Mouse (Mus musculus) frontal cortex, adult 2 months (tissue): ENCODE results near the gene Lnx1. TPM values are rescaled to one million over a fixed set of nuclear protein-coding genes. Genes with fewer than 3 reads are reported as not detected.

ENCODE experiments used
- DNase-seq, 2 experiments: peaks; one replicate each; pipeline ENCODE4 v3.0.0; 2022; ENCODE audit warnings: low spot score in 1 of 2; ENCODE audit errors: extremely low spot score in 1 of 2
- polyA plus RNA-seq: library from polyadenylated mRNA; depleted of rRNA; stranded (reverse); fragments of >200 nt; gene quantifications from 2 replicates; pipeline ENCODE4 v1.2.3, GENCODE M21; 2012

Lnx1 gene
- polyA plus RNA-seq, 1 experiment, result 41.8 TPM

GRCm38 (mm10) chr5:74656410-74656809, 46.3 kb downstream of the Lnx1 start:
- DNase-seq, result no peak

- DNase-seq, result no peak
Measured at GRCm38 (mm10) chr5:74654527-74654926, 48.2 kb downstream of the Lnx1 start.

GRCm38 (mm10) chr5:74653766-74654165, 48.9 kb downstream of the Lnx1 start:
- DNase-seq, result no peak

GRCm38 (mm10) chr5:74649122-74649521, 53.6 kb downstream of the Lnx1 start:
- DNase-seq, result no peak

- DNase-seq, result no peak
Measured at GRCm38 (mm10) chr5:74648216-74648615, 54.5 kb downstream of the Lnx1 start.

- DNase-seq, result no peak
Measured at GRCm38 (mm10) chr5:74647584-74647984, 55.1 kb downstream of the Lnx1 start.

GRCm38 (mm10) chr5:74642291-74642690, 60.4 kb downstream of the Lnx1 start:
- no peak for DNase-seq

- peak; percentile 11 to 80 for DNase-seq
Measured at GRCm38 (mm10) chr5:74641000-74641399, 61.7 kb downstream of the Lnx1 start.

GRCm38 (mm10) chr5:74640504-74640903, 62.2 kb downstream of the Lnx1 start:
- DNase-seq, result no peak

- DNase-seq, result peak in 1 of 2 experiments; percentile 20
Measured at GRCm38 (mm10) chr5:74639516-74639915, 63.2 kb downstream of the Lnx1 start.

GRCm38 (mm10) chr5:74634391-74634790, 68.3 kb downstream of the Lnx1 start:
- no peak for DNase-seq

GRCm38 (mm10) chr5:74633453-74633852, 69.3 kb downstream of the Lnx1 start:
- no peak for DNase-seq

- DNase-seq, result no peak
Measured at GRCm38 (mm10) chr5:74632369-74633114, 70.2 kb downstream of the Lnx1 start.

GRCm38 (mm10) chr5:74628001-74628400, 74.7 kb downstream of the Lnx1 start:
- DNase-seq, result no peak

GRCm38 (mm10) chr5:74624385-74624784, 78.3 kb downstream of the Lnx1 start:
- no peak for DNase-seq

- no peak for DNase-seq
Measured at GRCm38 (mm10) chr5:74623316-74624000, 79.3 kb downstream of the Lnx1 start.

- DNase-seq, result no peak
Measured at GRCm38 (mm10) chr5:74621691-74622470, 80.8 kb downstream of the Lnx1 start.

GRCm38 (mm10) chr5:74618573-74619059, 84.1 kb downstream of the Lnx1 start:
- peak in 1 of 2 experiments; percentile 20 for DNase-seq

GRCm38 (mm10) chr5:74617816-74618572, 84.7 kb downstream of the Lnx1 start:
- DNase-seq, result no peak

GRCm38 (mm10) chr5:74613491-74614151, 89.1 kb downstream of the Lnx1 start:
- no peak for DNase-seq
